Mouse (Mus musculus) myocyte (in vitro differentiated cells): ENCODE results near the gene Anks1b.

Source experiments
- MAX ChIP-seq: IDR thresholded peaks from one replicate; pipeline ENCODE4 v1.6.1; 2011; ENCODE audit warnings: low read depth, mild to moderate bottlenecking, control low read depth
- POLR2A ChIP-seq: IDR thresholded peaks from one replicate; pipeline ENCODE4 v1.6.1; 2011; ENCODE audit warnings: low read depth, mild to moderate bottlenecking, control low read depth, moderate library complexity; ENCODE audit not compliant: insufficient read length
- REST ChIP-seq: IDR thresholded peaks from one replicate; pipeline ENCODE4 v1.6.1; 2011; ENCODE audit warnings: mild to moderate bottlenecking, control low read depth, moderate library complexity; ENCODE audit not compliant: insufficient read depth, insufficient read length
- TCF12 ChIP-seq: IDR thresholded peaks from one replicate; pipeline ENCODE4 v1.6.1; 2011; ENCODE audit warnings: mild to moderate bottlenecking, control low read depth; ENCODE audit not compliant: poor library complexity, insufficient read depth, severe bottlenecking
- TCF3 ChIP-seq: IDR thresholded peaks from one replicate; pipeline ENCODE4 v1.6.1; 2011; ENCODE audit warnings: low read depth, control low read depth; ENCODE audit not compliant: insufficient read length
- USF1 ChIP-seq: IDR thresholded peaks from one replicate; pipeline ENCODE4 v1.6.1; 2011; ENCODE audit warnings: low read depth, mild to moderate bottlenecking, control low read depth, moderate library complexity

GRCm38 (mm10) chr10:90907381-90907780, 1034.1 kb downstream of the Anks1b start:
- TF ChIP-seq TCF3 (no peak), POLR2A (no peak), USF1 (no peak), TCF12 (no peak), REST (no peak), MAX (no peak)
